In the genomic region with DNA sequence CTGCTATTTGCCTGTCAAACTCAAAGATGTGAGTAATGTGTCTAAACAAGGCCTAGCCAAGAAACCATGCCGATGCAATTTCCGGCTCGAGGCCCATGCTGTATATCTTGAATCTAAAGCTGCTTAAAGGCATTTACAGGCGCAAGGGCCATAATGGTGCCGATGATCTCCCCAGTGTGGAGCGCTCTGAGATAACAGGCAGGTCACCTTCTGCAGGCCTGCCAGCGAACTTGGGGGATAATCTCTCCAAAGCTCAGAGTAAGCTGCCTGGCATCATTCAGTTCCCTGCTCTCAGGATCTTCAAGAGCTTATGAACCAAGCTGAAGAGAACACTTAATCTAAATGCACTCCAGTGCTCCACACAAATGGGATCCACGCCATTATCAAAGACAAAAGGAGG, we compare ENCODE assay signal across 28 mouse cellular contexts.
DNase-seq lines count a peak whose midpoint lies in the region; ATAC-seq lines count a peak whose summit lies in the region.
"Had no signal": no experiment of that assay in that cellular context is flagged by ENCODE, and none has a peak within 500 bp of the region (broad histone marks: within the 10 kb centered on the region; RNA-seq: fewer than 3 reads in every experiment).

No protein-coding gene starts in this region.

- 0 out of 2 replicates have a peak, but pooled peaks cover 2% of the 10 kb centered on the region for H3K9me3 ChIP-seq in embryonic facial prominence, embryonic 14.5 days (ENCODE audit: control insufficient read depth, low read length)
- H3K9me3 ChIP-seq in embryonic facial prominence, embryonic 10.5 days, result no peaks in the 10 kb centered on the region
- no peaks in the 10 kb centered on the region for H3K9me3 ChIP-seq in midbrain, embryonic 15.5 days
- H3K9me3 ChIP-seq: embryonic facial prominence, embryonic 15.5 days; heart, embryonic 12.5 days; limb, embryonic 12.5 days; midbrain, embryonic 12.5 days had no signal

- DNase-seq in embryonic facial prominence, embryonic 14.5 days (ENCODE audit: low spot score), result peak; percentile 1
- DNase-seq in embryonic facial prominence, embryonic 10.5 days (ENCODE audit: low spot score), result no peak
- peak; percentile 0 to 2 for DNase-seq in layer of hippocampus, postnatal 36 days
- DNase-seq in layer of hippocampus, postnatal 10 days (ENCODE audit: low spot score in 2 of 2), result no peak
- peak; percentile 2 for DNase-seq in yolk sac, embryonic 10.5 days (ENCODE audit: low spot score)
- DNase-seq in adrenal gland, postnatal 14 days, result no peak
- DNase-seq in frontal cortex, postnatal 25 days (ENCODE audit: low spot score in 2 of 2), result no peak
- DNase-seq: adrenal gland, postnatal 25 days; cerebellum, adult 11 months; cerebellum, adult 9-11 months; gastrocnemius, postnatal 14 days; heart, adult 18-20 months; heart, postnatal 10 days; kidney, adult 2 months; lung, adult 18-20 months; lung, postnatal 10 days; right cerebral cortex, postnatal 25 days; spleen, adult 18-20 months; thymus, postnatal 14 days had no signal

- no peaks in the 10 kb centered on the region for H3K4me1 ChIP-seq in embryonic facial prominence, embryonic 14.5 days (ENCODE audit: control insufficient read depth, insufficient read depth, low read length)
- no peaks in the 10 kb centered on the region for H3K4me1 ChIP-seq in embryonic facial prominence, embryonic 10.5 days
- no peaks in the 10 kb centered on the region for H3K4me1 ChIP-seq in midbrain, embryonic 15.5 days
- H3K4me1 ChIP-seq: embryonic facial prominence, embryonic 15.5 days; heart, embryonic 12.5 days; limb, embryonic 12.5 days; midbrain, embryonic 12.5 days had no signal

- H3K9ac ChIP-seq in embryonic facial prominence, embryonic 14.5 days (ENCODE audit: low read depth, low read length), result no peak overlapping the region
- no peak overlapping the region for H3K9ac ChIP-seq in midbrain, embryonic 15.5 days
- H3K9ac ChIP-seq: embryonic facial prominence, embryonic 15.5 days; heart, embryonic 12.5 days; hindbrain, embryonic 14.5 days; limb, embryonic 12.5 days; midbrain, embryonic 12.5 days had no signal

- no peak overlapping the region for H3K27ac ChIP-seq in embryonic facial prominence, embryonic 14.5 days (replicated peaks; ENCODE audit: low read depth, low read length)
- H3K27ac ChIP-seq in embryonic facial prominence, embryonic 10.5 days (replicated peaks), result no peak overlapping the region
- no peak overlapping the region for H3K27ac ChIP-seq in midbrain, embryonic 15.5 days
- H3K27ac ChIP-seq: embryonic facial prominence, embryonic 15.5 days; hindbrain, embryonic 14.5 days; kidney, postnatal 0 days; limb, embryonic 12.5 days; midbrain, embryonic 12.5 days had no signal

- no peak overlapping the region for H3K4me2 ChIP-seq in embryonic facial prominence, embryonic 14.5 days (ENCODE audit: low read depth, low read length)
- no peak overlapping the region for H3K4me2 ChIP-seq in midbrain, embryonic 15.5 days
- H3K4me2 ChIP-seq: embryonic facial prominence, embryonic 15.5 days; heart, embryonic 12.5 days; hindbrain, embryonic 14.5 days; limb, embryonic 12.5 days; liver, embryonic 11.5 days; midbrain, embryonic 12.5 days had no signal

- no peak for ATAC-seq in embryonic facial prominence, embryonic 14.5 days (ENCODE audit: low read depth)
- ATAC-seq in midbrain, embryonic 15.5 days (replicated peaks), result peak; percentile 30; the same call in 1 of the 2 replicates
- ATAC-seq: CD4-positive, CD25-positive, alpha-beta regulatory T cell, adult 4 months had no signal

- H3K36me3 ChIP-seq in embryonic facial prominence, embryonic 14.5 days (ENCODE audit: control insufficient read depth, insufficient read depth, low read length), result no peaks in the 10 kb centered on the region
- H3K36me3 ChIP-seq in embryonic facial prominence, embryonic 10.5 days (replicated peaks), result no peaks in the 10 kb centered on the region
- H3K36me3 ChIP-seq in midbrain, embryonic 15.5 days (replicated peaks), result no peaks in the 10 kb centered on the region
- H3K36me3 ChIP-seq: embryonic facial prominence, embryonic 15.5 days; heart, embryonic 12.5 days; limb, embryonic 12.5 days; midbrain, embryonic 12.5 days had no signal

- no peak overlapping the region for H3K4me3 ChIP-seq in embryonic facial prominence, embryonic 14.5 days (ENCODE audit: low read depth, low read length)
- H3K4me3 ChIP-seq in embryonic facial prominence, embryonic 10.5 days, result no peak overlapping the region
- no peak overlapping the region for H3K4me3 ChIP-seq in midbrain, embryonic 15.5 days
- H3K4me3 ChIP-seq: embryonic facial prominence, embryonic 15.5 days; heart, embryonic 12.5 days; limb, embryonic 12.5 days; midbrain, embryonic 12.5 days had no signal

- 78% methylated on average over 8 of the region's 8 CpGs for WGBS in embryonic facial prominence, embryonic 14.5 days
- WGBS in embryonic facial prominence, embryonic 10.5 days, result 77% methylated on average over 8 of the region's 8 CpGs
- WGBS in midbrain, embryonic 15.5 days, result 44% methylated on average over 8 of the region's 8 CpGs

- no peaks in the 10 kb centered on the region for H3K27me3 ChIP-seq in embryonic facial prominence, embryonic 14.5 days (replicated peaks; ENCODE audit: control insufficient read depth, insufficient read depth, low read length)
- no peaks in the 10 kb centered on the region for H3K27me3 ChIP-seq in embryonic facial prominence, embryonic 10.5 days (replicated peaks; ENCODE audit: low read depth, poor library complexity, severe bottlenecking)
- H3K27me3 ChIP-seq in midbrain, embryonic 15.5 days (replicated peaks), result no peaks in the 10 kb centered on the region
- H3K27me3 ChIP-seq: embryonic facial prominence, embryonic 15.5 days; heart, embryonic 12.5 days; limb, embryonic 12.5 days; midbrain, embryonic 12.5 days had no signal

Comparison
In these comparisons a context has a peak if more than half of its experiments do, and no peak if none do; other contexts are left out.
1. DNase-seq: peak in embryonic facial prominence, embryonic 14.5 days (single experiment), layer of hippocampus, postnatal 36 days (2 of 2) and yolk sac, embryonic 10.5 days (single experiment); none in embryonic facial prominence, embryonic 10.5 days (single experiment), layer of hippocampus, postnatal 10 days (0 of 2), adrenal gland, postnatal 14 days (single experiment) and frontal cortex, postnatal 25 days (0 of 2).